Mouse (Mus musculus): ENCODE results near the gene Elp5.
A peak's percentile ranks its signal among the peaks of the same experiment; 100 is the strongest.

- TF ChIP-seq CTCF (conservative IDR thresholded peaks at IDR 0.05 in 1 of 2, IDR thresholded peaks at IDR 0.05 in 1 of 2; ENCODE audit: low read depth in 2 of 2, low read length in 2 of 2) (peak; percentile 55 to 81), ZC3H11A (IDR thresholded peaks at IDR 0.05; ENCODE audit: low read depth, low read length) (peak; percentile 4; the same call in 1 of the 2 replicates), POLR2AphosphoS2 (IDR thresholded peaks at IDR 0.05; ENCODE audit: low read depth, low read length) (no peak), POLR2A (IDR thresholded peaks at IDR 0.05; ENCODE audit: low read depth, low read length) (no peak), MAFK (IDR thresholded peaks at IDR 0.05; ENCODE audit: insufficient replicate concordance, low read length) (no peak), NRF1 (IDR thresholded peaks at IDR 0.05; ENCODE audit: low read depth, low read length) (no peak), ETS1 (conservative IDR thresholded peaks at IDR 0.05; ENCODE audit: low read depth, low read length) (no peak), MAX (IDR thresholded peaks at IDR 0.05; ENCODE audit: low read length) (no peak), CHD1 (IDR thresholded peaks at IDR 0.05; ENCODE audit: low read depth, low read length) (no peak), NELFE (IDR thresholded peaks at IDR 0.05; ENCODE audit: low read depth, low read length) (no peak), MYC (IDR thresholded peaks at IDR 0.05; ENCODE audit: low read depth, low read length) (no peak)
Measured at GRCm38 (mm10) chr11:69952274-69952673, 30.0 kb downstream of the Elp5 start.
